Mouse (Mus musculus): Measurements from ENCODE around the gene Zfp444.
A peak's percentile ranks its signal among the peaks of the same experiment; 100 is the strongest.
"Not testable (repeated sequence)": the region's sequence is repeated elsewhere in the genome, so short reads cannot be mapped to it uniquely, and the experiment has no call there.

Gene Zfp444

GRCm38 (mm10) chr7:6214691-6215090, 42.7 kb downstream of the Zfp444 start:
- DNase-seq (ENCODE audit: low read depth), result not testable (repeated sequence)

- no peak for DNase-seq (ENCODE audit: low read depth)
These were observed 48.1 kb downstream of the Zfp444 start for GRCm38 (mm10) chr7:6220147-6220546.

GRCm38 (mm10) chr7:6221978-6222377, 50.0 kb downstream of the Zfp444 start, which contains the start of gene Zscan5b:
Gene Zscan5b (plus strand): TSS chr7:6222278.
- DNase-seq (ENCODE audit: low read depth), result no peak

- not testable (repeated sequence) for DNase-seq (ENCODE audit: low read depth)
These were observed 56.5 kb downstream of the Zfp444 start for GRCm38 (mm10) chr7:6228491-6228890.

- DNase-seq (ENCODE audit: low read depth), result no peak
These were observed 67.8 kb downstream of the Zfp444 start for GRCm38 (mm10) chr7:6239787-6240186.

- peak; percentile 73 for DNase-seq (ENCODE audit: low read depth)
These were observed 68.9 kb downstream of the Zfp444 start for GRCm38 (mm10) chr7:6240841-6241425.

Measured in induced T-regulatory cell, adult 2 months (primary cell).